Mouse (Mus musculus) brain, embryonic 14.5 days (tissue): ENCODE measurements around the gene A1cf.

ENCODE experiments used
- CTCF ChIP-seq: fragments of 200-500 bp; IDR thresholded peaks from 2 replicates; pipeline ENCODE4 v1.5.1; 2012; ENCODE audit warnings: inconsistent platforms, mild to moderate bottlenecking, moderate library complexity, borderline replicate concordance; ENCODE audit not compliant: insufficient read depth, insufficient read length; ENCODE audit errors: extremely low read depth
- POLR2A ChIP-seq: fragments of 200-500 bp; IDR thresholded peaks from 2 replicates; pipeline ENCODE4 v1.6.1; 2012; ENCODE audit warnings: mild to moderate bottlenecking, inconsistent platforms, borderline replicate concordance; ENCODE audit not compliant: poor library complexity, insufficient read depth, insufficient read length, severe bottlenecking; ENCODE audit errors: extremely low read depth

DNA sequence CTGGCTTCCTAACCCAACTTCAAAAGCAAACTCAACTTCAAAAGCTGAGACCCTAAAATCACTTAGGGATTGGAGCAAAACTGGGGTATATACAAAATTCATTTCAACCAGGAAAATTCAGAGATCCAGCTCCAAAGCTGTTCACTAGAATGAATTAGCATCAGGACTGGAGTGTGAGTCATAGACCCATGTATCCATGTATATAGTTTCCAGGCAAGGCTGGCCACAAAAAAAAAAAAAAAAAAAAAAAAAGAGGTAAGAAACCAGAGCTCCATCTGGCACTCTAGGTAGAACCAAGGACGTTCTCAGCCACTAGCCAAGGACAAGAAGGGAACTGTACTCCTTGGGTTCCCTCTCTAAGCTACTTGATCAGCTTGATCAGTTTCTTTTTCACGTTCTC, 85.2 kb downstream of the A1cf start:
- no peak for TF ChIP-seq CTCF
- TF ChIP-seq POLR2A = no peak
